Mouse (Mus musculus) liver, embryonic 15.5 days (tissue): ENCODE results near the gene Fbxw4. TPM values are rescaled to one million over a fixed set of nuclear protein-coding genes. Genes with fewer than 3 reads are reported as not detected.

Experiments used
- ATAC-seq: fragments of 200-750 bp; cut with Nextera tagmentation; 2 replicates; pipeline ENCODE4 v1.8.0; 2017; ENCODE audit warnings: moderate number of reproducible peaks, mild to moderate bottlenecking, moderate library complexity; ENCODE audit not compliant: insufficient read depth
- H3K27ac ChIP-seq: fragments of 300-500 bp; sonication (generic); replicated peaks from 2 replicates; pipeline ENCODE4 v1.5.1; 2015; ENCODE audit warnings: mild to moderate bottlenecking, inconsistent platforms
- H3K27me3 ChIP-seq: fragments of 300-500 bp; sonication (generic); 2 replicates; pipeline ENCODE4 v1.6.1; 2015; ENCODE audit warnings: mild to moderate bottlenecking, inconsistent platforms
- H3K36me3 ChIP-seq: fragments of 300-500 bp; sonication (generic); replicated peaks from 2 replicates; pipeline ENCODE4 v1.6.1; 2015; ENCODE audit warnings: moderate library complexity, mild to moderate bottlenecking, inconsistent platforms
- H3K4me1 ChIP-seq: fragments of 300-500 bp; sonication (generic); replicated peaks from 2 replicates; pipeline ENCODE4 v1.6.1; 2015; ENCODE audit warnings: inconsistent platforms
- H3K4me2 ChIP-seq: fragments of 300-500 bp; sonication (generic); 2 replicates; pipeline ENCODE4 v1.6.1; 2015; ENCODE audit warnings: moderate library complexity, mild to moderate bottlenecking, inconsistent platforms
- H3K4me3 ChIP-seq: fragments of 300-500 bp; sonication (generic); replicated peaks from 2 replicates; pipeline ENCODE4 v1.5.1; 2015; ENCODE audit warnings: mild to moderate bottlenecking, inconsistent platforms
- H3K9ac ChIP-seq: fragments of 300-500 bp; sonication (generic); 2 replicates; pipeline ENCODE4 v1.6.1; 2015; ENCODE audit warnings: moderate library complexity, mild to moderate bottlenecking, inconsistent platforms
- H3K9me3 ChIP-seq: fragments of 300-500 bp; sonication (generic); replicated peaks from 2 replicates; pipeline ENCODE4 v1.6.1; 2016; ENCODE audit warnings: inconsistent platforms
- WGBS: fragments of 180-500 bp; shearing (Covaris S2); methylation state at CpG from one replicate; pipeline ENCODE4 v1.1.7; 2015; ENCODE audit warnings: mixed read lengths; ENCODE audit not compliant: insufficient replicate concordance; 5-methylcytosine and 5-hydroxymethylcytosine counted together
- polyA plus RNA-seq: library from polyadenylated mRNA; unstranded; fragments of >200 nt; fragmentation: Nextera tagmentation; extraction: Ambion mirVana; gene quantifications from 2 replicates; pipeline ENCODE4 v1.2.1, GENCODE M21; 2015

The Fbxw4 gene
- polyA plus RNA-seq = 2.4 and 3.5 TPM in 2 replicates

DNA sequence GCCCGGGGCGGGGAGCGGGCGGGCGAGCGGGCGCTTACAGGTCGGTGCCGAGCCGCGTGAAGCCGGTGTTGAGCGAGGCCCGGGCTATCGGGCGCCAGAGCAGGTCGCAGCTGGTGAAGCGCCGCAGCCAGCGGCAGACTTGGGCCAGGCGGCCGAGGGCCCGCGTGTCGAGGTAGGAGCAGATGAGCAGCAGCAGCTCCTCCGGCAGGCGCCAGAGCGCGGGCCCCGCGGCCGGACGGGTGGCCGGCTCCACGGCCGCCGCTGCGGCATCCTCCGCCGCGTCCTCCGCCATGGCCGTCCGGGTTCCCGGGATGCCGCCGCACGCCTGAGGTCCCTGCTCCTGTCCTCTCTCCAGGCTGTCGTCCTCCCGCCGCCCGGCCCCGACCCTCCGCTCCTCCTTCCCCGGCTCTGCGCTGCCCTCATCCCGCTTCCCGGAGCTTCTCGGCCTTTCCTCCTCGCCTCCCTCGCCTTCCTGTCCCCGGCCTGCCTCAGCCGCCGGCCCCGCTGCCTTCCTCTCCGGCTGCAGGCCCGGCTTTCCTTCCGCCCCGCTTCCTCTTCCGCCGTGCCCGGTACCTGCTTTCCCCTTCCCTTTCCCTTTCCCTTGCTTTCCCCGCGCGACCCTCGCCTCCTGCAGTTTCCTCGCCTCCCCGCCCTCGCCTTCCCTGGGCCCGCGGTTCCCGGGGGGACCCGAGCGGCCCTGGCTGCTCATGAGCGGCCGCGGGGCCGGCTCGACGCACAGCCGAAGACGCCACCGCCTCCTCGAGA is at the start of gene Fbxw4:
Gene Fbxw4 (minus strand): TSS at position 575 of the 765 bp plus-strand sequence.
- H3K27ac ChIP-seq = peak within 1 kb of the TSS; percentile 95
- no peaks in the 10 kb centered on the region for H3K27me3 ChIP-seq
- H3K36me3 ChIP-seq = no peaks in the 10 kb centered on the region
- no peaks in the 10 kb centered on the region for H3K9me3 ChIP-seq
- WGBS = under 1% methylated on average over 82 of the region's 94 CpGs
- peak within 1 kb of the TSS; percentile 100 for H3K9ac ChIP-seq
- peak within 1 kb of the TSS; percentile 83 for H3K4me2 ChIP-seq
- peak; percentile 82 for ATAC-seq
- H3K4me3 ChIP-seq = peak within 1 kb of the TSS; percentile 95
- H3K4me1 ChIP-seq = peaks cover 45% of the 10 kb centered on the region

DNA sequence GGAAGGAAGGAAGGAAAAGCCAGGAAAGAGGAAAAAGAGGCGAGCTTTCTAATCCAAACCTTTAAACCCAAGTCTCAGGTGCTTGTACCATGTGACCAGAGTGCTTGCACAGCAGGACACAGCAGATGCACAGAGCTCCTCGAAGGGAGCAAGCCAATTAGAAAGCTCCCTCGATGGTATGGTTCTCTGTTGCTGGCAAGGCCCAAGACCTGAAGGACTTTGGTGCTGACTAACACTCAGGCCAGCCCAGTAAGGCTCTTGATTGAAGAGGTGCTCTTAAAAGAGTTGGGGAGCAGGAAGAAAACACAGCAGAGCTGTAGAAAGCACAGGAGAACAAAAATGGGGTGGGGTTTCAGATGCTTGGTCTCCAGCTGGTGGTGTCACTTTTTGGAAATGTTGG is 48.6 kb upstream of the Fbxw4 start:
- H3K36me3 ChIP-seq = no peaks in the 10 kb centered on the region
- no peaks in the 10 kb centered on the region for H3K4me1 ChIP-seq
- H3K9me3 ChIP-seq = no peaks in the 10 kb centered on the region
- WGBS = 58% methylated on average over 3 of the region's 3 CpGs
- H3K4me2 ChIP-seq = no peak overlapping the region
- 0 out of 2 replicates have a peak, but pooled peaks cover 4% of the 10 kb centered on the region for H3K27me3 ChIP-seq
- ATAC-seq = no peak
- H3K9ac ChIP-seq = no peak overlapping the region
- H3K27ac ChIP-seq = no peak overlapping the region
- H3K4me3 ChIP-seq = no peak overlapping the region

- no peaks in the 10 kb centered on the region for H3K4me1 ChIP-seq
- no peak overlapping the region for H3K4me2 ChIP-seq
- no peak overlapping the region for H3K27ac ChIP-seq
- no peak for ATAC-seq
- no peaks in the 10 kb centered on the region for H3K9me3 ChIP-seq
- H3K4me3 ChIP-seq = no peak overlapping the region
- no peaks in the 10 kb centered on the region for H3K36me3 ChIP-seq
- no peak overlapping the region for H3K9ac ChIP-seq
- 45% methylated on average over 6 of the region's 6 CpGs for WGBS
- peaks cover 37% of the 10 kb centered on the region for H3K27me3 ChIP-seq
These were observed 36.1 kb upstream of the Fbxw4 start for GRCm38 (mm10) chr19:45696281-45696600.

DNA sequence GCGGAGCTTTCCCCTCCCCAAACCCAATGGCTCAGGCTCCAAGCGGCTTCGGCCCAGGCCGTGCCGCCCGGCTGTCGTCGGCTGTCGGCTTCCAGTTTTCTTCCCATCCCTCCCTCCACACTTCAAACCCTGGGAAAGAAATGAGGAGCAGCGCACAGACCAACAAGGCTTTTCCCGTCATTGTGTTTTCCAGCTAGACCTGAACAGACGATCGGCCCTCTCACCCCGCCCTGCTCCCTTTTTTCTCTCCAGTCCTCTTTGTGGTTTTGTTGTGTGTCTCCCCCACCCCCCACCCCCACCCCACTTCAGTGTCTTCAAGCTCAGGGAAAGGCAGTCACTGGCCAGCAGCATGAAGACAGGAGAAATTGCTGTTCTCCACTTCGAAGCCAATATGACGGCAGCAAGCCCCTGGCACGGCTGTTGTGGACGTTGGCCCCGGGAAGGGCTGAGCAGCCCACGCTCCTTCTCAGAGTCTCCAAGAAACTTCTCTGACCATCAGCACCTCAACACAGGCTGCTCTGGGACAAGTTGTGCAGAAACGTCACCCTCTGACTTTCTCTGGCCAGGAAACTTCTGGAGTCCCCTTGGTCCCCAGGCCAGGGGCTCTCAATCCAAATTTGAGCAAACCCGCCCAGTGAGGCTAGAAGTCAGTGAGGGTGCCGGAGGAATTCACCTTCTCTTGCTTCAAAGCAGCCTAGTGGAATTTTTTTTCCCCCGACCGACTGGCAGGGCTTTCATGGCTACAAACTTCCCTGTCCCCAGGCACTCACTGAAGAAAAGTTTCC is 35.6 kb upstream of the Fbxw4 start:
- H3K9ac ChIP-seq = no peak overlapping the region
- WGBS = 31% methylated on average over 25 of the region's 25 CpGs
- no peaks in the 10 kb centered on the region for H3K9me3 ChIP-seq
- peaks cover 37% of the 10 kb centered on the region for H3K27me3 ChIP-seq
- ATAC-seq = no peak
- H3K4me3 ChIP-seq = no peak overlapping the region
- no peak overlapping the region for H3K4me2 ChIP-seq
- no peaks in the 10 kb centered on the region for H3K4me1 ChIP-seq
- no peaks in the 10 kb centered on the region for H3K36me3 ChIP-seq
- no peak overlapping the region for H3K27ac ChIP-seq

DNA sequence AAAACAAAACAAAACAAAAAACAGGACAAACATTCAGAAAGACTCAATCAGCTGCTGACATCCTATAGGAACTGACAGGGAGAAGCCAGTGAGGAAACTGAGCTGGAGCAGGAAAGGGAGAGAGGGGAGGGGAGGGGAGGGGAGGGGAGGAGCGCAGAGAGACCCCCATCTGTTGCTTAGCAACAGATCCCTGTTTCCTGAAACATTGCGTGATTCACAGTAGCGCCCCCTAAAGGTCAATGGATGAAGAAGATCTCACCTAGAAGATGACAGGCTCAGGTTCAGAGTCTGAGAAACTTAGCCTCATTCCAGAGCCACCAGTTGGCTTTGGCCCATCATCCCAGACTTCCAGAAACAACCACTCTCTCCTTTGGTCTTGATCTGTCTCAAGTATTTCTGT is 33.9 kb upstream of the Fbxw4 start:
- no peaks in the 10 kb centered on the region for H3K9me3 ChIP-seq
- WGBS = 33% methylated on average over 3 of the region's 3 CpGs
- H3K4me1 ChIP-seq = no peaks in the 10 kb centered on the region
- no peak for ATAC-seq
- no peak overlapping the region for H3K4me2 ChIP-seq
- no peaks in the 10 kb centered on the region for H3K36me3 ChIP-seq
- H3K9ac ChIP-seq = no peak overlapping the region
- no peak overlapping the region for H3K27ac ChIP-seq
- no peak overlapping the region for H3K4me3 ChIP-seq
- peaks cover 37% of the 10 kb centered on the region for H3K27me3 ChIP-seq

- no peak overlapping the region for H3K4me2 ChIP-seq
- ATAC-seq = no peak
- WGBS = 77% methylated on average over 8 of the region's 8 CpGs
- no peak overlapping the region for H3K27ac ChIP-seq
- no peak overlapping the region for H3K9ac ChIP-seq
- no peaks in the 10 kb centered on the region for H3K9me3 ChIP-seq
- no peak overlapping the region for H3K4me3 ChIP-seq
- no peaks in the 10 kb centered on the region for H3K36me3 ChIP-seq
- no peaks in the 10 kb centered on the region for H3K4me1 ChIP-seq
- H3K27me3 ChIP-seq = peaks cover 30% of the 10 kb centered on the region
These were observed 32.1 kb upstream of the Fbxw4 start for GRCm38 (mm10) chr19:45692211-45692610.

DNA sequence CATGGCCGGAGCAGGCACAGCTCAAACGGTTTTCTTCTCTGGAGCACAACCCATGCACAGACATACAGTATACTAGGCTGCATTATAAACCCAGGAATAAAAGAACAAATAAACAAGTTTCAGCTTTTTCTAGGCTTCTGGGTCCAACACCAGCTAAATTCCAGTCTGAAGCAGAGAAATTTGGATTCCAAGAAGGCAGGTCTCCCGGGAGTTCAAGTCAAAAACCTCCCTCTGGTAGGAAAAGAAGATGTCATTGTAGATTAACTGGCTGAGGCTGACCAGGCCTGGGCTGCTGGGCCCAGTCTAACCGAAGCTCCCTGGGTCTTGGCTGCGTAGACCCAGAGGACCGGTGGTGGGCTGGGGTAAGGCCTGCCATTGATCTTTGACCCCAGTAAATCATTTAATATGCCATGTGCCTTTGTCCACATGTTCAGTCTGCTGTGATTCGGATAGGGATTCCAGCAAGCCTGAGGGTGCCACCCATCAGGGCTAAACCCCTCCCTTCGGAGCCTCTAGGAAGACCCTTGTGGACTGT is 31.0 kb upstream of the Fbxw4 start:
- Histone ChIP-seq H3K9ac (no peak overlapping the region), H3K4me3 (no peak overlapping the region), H3K27ac (no peak overlapping the region), H3K36me3 (no peaks in the 10 kb centered on the region), H3K27me3 (peaks cover 22% of the 10 kb centered on the region), H3K4me1 (no peaks in the 10 kb centered on the region), H3K9me3 (no peaks in the 10 kb centered on the region), H3K4me2 (no peak overlapping the region)
- 72% methylated on average over 8 of the region's 8 CpGs for WGBS
- ATAC-seq = no peak

DNA sequence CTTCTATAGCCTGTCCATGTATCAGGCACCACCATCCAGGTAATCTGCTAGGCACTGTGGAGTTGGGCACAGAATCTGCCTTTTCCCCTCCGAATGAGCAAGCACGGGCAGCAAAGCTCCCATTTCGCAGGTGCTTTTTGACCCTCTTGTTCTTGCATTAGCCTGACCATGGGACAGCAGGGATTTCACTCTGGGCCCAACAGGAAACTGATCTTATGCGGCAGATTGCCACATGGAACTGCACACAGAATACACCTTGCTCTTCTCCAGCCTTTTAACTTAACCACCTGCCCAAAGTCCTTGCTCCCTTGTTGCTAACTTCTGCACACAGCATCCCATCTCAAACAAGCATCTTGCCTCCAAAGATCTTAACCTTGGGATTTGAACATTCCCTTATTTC is 26.9 kb upstream of the Fbxw4 start:
- H3K4me3 ChIP-seq = no peak overlapping the region
- H3K4me2 ChIP-seq = no peak overlapping the region
- H3K9ac ChIP-seq = no peak overlapping the region
- H3K27me3 ChIP-seq = peaks cover 11% of the 10 kb centered on the region; the same call in 1 of the 2 replicates
- no peak for ATAC-seq
- WGBS = 62% methylated on average over 4 of the region's 4 CpGs
- H3K9me3 ChIP-seq = no peaks in the 10 kb centered on the region
- H3K36me3 ChIP-seq = no peaks in the 10 kb centered on the region
- no peaks in the 10 kb centered on the region for H3K4me1 ChIP-seq
- H3K27ac ChIP-seq = no peak overlapping the region

DNA sequence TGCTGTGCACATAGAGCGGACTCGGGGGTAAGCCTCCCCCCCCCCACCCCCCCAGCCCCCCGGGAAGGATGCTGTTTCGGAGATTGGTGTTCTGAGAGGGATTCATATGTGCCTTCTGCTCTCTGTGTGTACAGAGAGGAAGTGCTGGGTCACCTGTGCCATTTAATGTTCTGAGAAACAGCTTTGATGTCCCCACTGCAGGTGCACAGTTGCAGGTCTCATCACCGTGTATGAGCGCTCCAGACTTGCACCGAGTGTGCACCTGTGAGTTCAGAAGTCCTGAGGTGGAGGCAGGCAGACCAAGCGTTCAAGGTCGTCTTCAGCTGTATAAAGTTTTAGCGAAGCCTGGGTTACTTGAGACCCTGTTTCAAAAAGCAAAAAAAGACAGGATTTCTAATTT is 23.6 kb upstream of the Fbxw4 start:
- H3K9me3 ChIP-seq = no peaks in the 10 kb centered on the region
- no peaks in the 10 kb centered on the region for H3K36me3 ChIP-seq
- no peak overlapping the region for H3K27ac ChIP-seq
- ATAC-seq = no peak
- peaks cover 12% of the 10 kb centered on the region for H3K4me1 ChIP-seq
- no peak overlapping the region for H3K9ac ChIP-seq
- no peak overlapping the region for H3K4me2 ChIP-seq
- H3K4me3 ChIP-seq = no peak overlapping the region
- peaks cover 13% of the 10 kb centered on the region; the same call in 1 of the 2 replicates for H3K27me3 ChIP-seq
- WGBS = 62% methylated on average over 10 of the region's 10 CpGs

DNA sequence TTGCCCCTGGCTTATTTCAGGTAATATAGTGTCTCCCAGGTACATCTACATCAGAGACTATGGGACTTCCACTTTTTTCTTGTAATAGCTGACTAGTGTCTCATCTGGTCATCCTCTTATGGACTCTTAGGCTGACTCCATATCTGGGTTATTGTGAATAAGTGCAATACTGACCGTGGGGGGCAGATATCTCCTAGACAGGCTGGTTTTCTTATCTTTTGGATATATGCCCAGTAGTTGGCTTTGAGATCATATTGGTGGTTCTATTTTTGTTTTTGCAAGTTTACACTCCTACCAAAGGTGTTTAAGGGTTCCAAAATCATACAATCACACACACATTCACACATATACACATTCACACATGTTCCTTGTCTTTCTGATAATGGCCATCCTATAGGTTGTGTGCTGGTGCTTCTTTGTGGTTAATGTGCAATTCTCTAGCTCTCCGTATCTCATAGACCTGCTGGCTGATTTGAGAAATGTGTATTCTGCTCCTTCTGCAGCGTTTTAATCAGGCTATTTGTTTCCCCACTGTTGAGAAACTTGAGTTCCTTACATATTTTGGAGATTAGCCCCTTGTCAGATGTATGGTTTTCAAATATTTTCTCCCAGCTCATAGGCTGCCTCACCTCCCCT is 20.5 kb upstream of the Fbxw4 start:
- Histone ChIP-seq H3K9ac (no peak overlapping the region), H3K9me3 (no peaks in the 10 kb centered on the region), H3K27me3 (peaks cover 24% of the 10 kb centered on the region), H3K27ac (no peak overlapping the region), H3K4me1 (peaks cover 26% of the 10 kb centered on the region), H3K4me2 (no peak overlapping the region), H3K4me3 (no peak overlapping the region), H3K36me3 (no peaks in the 10 kb centered on the region)
- WGBS = 9% methylated on average over 3 of the region's 3 CpGs
- ATAC-seq = no peak

DNA sequence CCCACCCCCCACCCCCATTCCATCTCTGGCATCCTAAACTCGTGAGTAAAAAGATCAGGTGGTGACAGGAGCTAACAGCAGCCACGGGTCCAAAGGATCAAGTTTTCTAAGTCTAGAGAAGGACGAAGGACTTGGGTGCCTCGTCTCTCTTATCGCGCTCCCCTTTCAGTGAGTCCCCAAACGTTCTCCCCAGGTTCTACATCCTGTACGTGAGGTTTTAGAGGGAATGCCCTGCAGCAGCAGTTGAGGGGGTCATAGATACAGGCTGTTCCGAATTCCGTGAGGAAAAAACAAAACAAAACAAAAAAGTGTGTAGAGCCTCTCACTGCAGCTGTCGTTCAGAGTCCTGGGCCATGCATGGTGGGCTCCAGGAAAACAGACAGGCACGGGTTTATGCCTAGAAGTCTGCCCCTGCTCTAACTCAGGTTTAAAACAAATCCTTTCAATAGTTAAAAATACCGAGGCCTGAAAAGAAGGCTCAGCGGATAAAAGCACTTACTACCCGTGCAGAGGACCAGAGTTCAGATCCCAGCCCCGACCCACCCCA is 16.7 kb upstream of the Fbxw4 start:
- H3K4me1 ChIP-seq = peaks cover 33% of the 10 kb centered on the region
- peaks cover 51% of the 10 kb centered on the region for H3K27me3 ChIP-seq
- no peak overlapping the region for H3K9ac ChIP-seq
- WGBS = 12% methylated on average over 16 of the region's 16 CpGs
- no peaks in the 10 kb centered on the region for H3K36me3 ChIP-seq
- peak overlapping the region; percentile 88 for H3K4me2 ChIP-seq
- H3K4me3 ChIP-seq = peak overlapping the region; percentile 59
- H3K9me3 ChIP-seq = no peaks in the 10 kb centered on the region
- H3K27ac ChIP-seq = no peak overlapping the region
- no peak for ATAC-seq
